ENCODE assay signal across 29 mouse cellular contexts in genomic region chr17:7851979-7852378, GRCm38 (mm10). TPM values are rescaled to one million over a fixed set of nuclear protein-coding genes. Genes with fewer than 3 reads are reported as not detected.
DNase-seq lines count a peak whose midpoint lies in the region; ATAC-seq lines count a peak whose summit lies in the region.
"Had no signal": no experiment of that assay in that cellular context is flagged by ENCODE, and none has a peak within 500 bp of the region (broad histone marks: within the 10 kb centered on the region; RNA-seq: fewer than 3 reads in every experiment).

No protein-coding gene starts in this region.

- no peaks in the 10 kb centered on the region for H3K27me3 ChIP-seq in embryonic facial prominence, embryonic 14.5 days (replicated peaks; ENCODE audit: control insufficient read depth, insufficient read depth, low read length)
- H3K27me3 ChIP-seq in embryonic facial prominence, embryonic 10.5 days (replicated peaks; ENCODE audit: low read depth, poor library complexity, severe bottlenecking): no peaks in the 10 kb centered on the region
- H3K27me3 ChIP-seq in lung, embryonic 15.5 days: no peaks in the 10 kb centered on the region
- H3K27me3 ChIP-seq in forebrain, embryonic 15.5 days: no peaks in the 10 kb centered on the region
- H3K27me3 ChIP-seq: embryonic facial prominence, embryonic 15.5 days; forebrain, embryonic 12.5 days; heart, embryonic 13.5 days; limb, embryonic 13.5 days; liver, embryonic 12.5 days; midbrain, embryonic 15.5 days; neural tube, embryonic 15.5 days had no signal

- no peak overlapping the region for H3K9ac ChIP-seq in embryonic facial prominence, embryonic 14.5 days (ENCODE audit: low read depth, low read length)
- no peak overlapping the region for H3K9ac ChIP-seq in lung, embryonic 15.5 days
- H3K9ac ChIP-seq in forebrain, embryonic 15.5 days (replicated peaks): no peak overlapping the region
- H3K9ac ChIP-seq: embryonic facial prominence, embryonic 15.5 days; forebrain, embryonic 12.5 days; heart, embryonic 13.5 days; hindbrain, embryonic 14.5 days; limb, embryonic 13.5 days; liver, embryonic 12.5 days; liver, postnatal 0 days; midbrain, embryonic 15.5 days; neural tube, embryonic 15.5 days had no signal

- peak; percentile 45 for ATAC-seq in embryonic facial prominence, embryonic 14.5 days (ENCODE audit: low read depth)
- ATAC-seq in lung, embryonic 15.5 days (ENCODE audit: borderline replicate concordance, extremely low read depth, low FRiP score, low TSS enrichment): peak; percentile 77; the same call in 1 of the 2 replicates
- no peak for ATAC-seq in forebrain, embryonic 15.5 days (replicated peaks)
- ATAC-seq: liver, embryonic 12.5 days; liver, postnatal 0 days; midbrain, embryonic 15.5 days had no signal

- H3K4me1 ChIP-seq in embryonic facial prominence, embryonic 14.5 days (ENCODE audit: control insufficient read depth, insufficient read depth, low read length): peaks cover 15% of the 10 kb centered on the region
- H3K4me1 ChIP-seq in embryonic facial prominence, embryonic 10.5 days: peaks cover 9% of the 10 kb centered on the region
- peaks cover 8% of the 10 kb centered on the region; the same call in 1 of the 2 replicates for H3K4me1 ChIP-seq in lung, embryonic 15.5 days
- no peaks in the 10 kb centered on the region for H3K4me1 ChIP-seq in forebrain, embryonic 15.5 days
- H3K4me1 ChIP-seq: heart, embryonic 13.5 days; liver, embryonic 12.5 days; neural tube, embryonic 15.5 days had no signal

- no peaks in the 10 kb centered on the region for H3K36me3 ChIP-seq in embryonic facial prominence, embryonic 14.5 days (ENCODE audit: control insufficient read depth, insufficient read depth, low read length)
- no peaks in the 10 kb centered on the region for H3K36me3 ChIP-seq in embryonic facial prominence, embryonic 10.5 days (replicated peaks)
- no peaks in the 10 kb centered on the region for H3K36me3 ChIP-seq in lung, embryonic 15.5 days
- no peaks in the 10 kb centered on the region for H3K36me3 ChIP-seq in forebrain, embryonic 15.5 days
- H3K36me3 ChIP-seq: embryonic facial prominence, embryonic 15.5 days; forebrain, embryonic 12.5 days; G1E; heart, embryonic 13.5 days; limb, embryonic 13.5 days; liver, embryonic 12.5 days; midbrain, embryonic 10.5 days; midbrain, embryonic 15.5 days; neural tube, embryonic 15.5 days had no signal

- H3K4me2 ChIP-seq in embryonic facial prominence, embryonic 14.5 days (ENCODE audit: low read depth, low read length): no peak overlapping the region
- no peak overlapping the region for H3K4me2 ChIP-seq in lung, embryonic 15.5 days
- H3K4me2 ChIP-seq in forebrain, embryonic 15.5 days (replicated peaks): no peak overlapping the region
- H3K4me2 ChIP-seq: embryonic facial prominence, embryonic 15.5 days; forebrain, embryonic 12.5 days; heart, embryonic 13.5 days; hindbrain, embryonic 14.5 days; limb, embryonic 13.5 days; liver, embryonic 12.5 days; midbrain, embryonic 15.5 days; neural tube, embryonic 15.5 days had no signal

- no peak overlapping the region for H3K27ac ChIP-seq in embryonic facial prominence, embryonic 14.5 days (replicated peaks; ENCODE audit: low read depth, low read length)
- H3K27ac ChIP-seq in embryonic facial prominence, embryonic 10.5 days (replicated peaks): no peak overlapping the region
- peak overlapping the region; percentile 72 for H3K27ac ChIP-seq in lung, embryonic 15.5 days
- H3K27ac ChIP-seq in forebrain, embryonic 15.5 days (replicated peaks): no peak overlapping the region
- H3K27ac ChIP-seq: embryonic facial prominence, embryonic 15.5 days; forebrain, embryonic 12.5 days; heart, embryonic 13.5 days; hindbrain, embryonic 14.5 days; limb, embryonic 13.5 days; liver, embryonic 12.5 days; midbrain, embryonic 10.5 days; midbrain, embryonic 15.5 days; neural tube, embryonic 15.5 days had no signal

- no peak overlapping the region for H3K4me3 ChIP-seq in embryonic facial prominence, embryonic 14.5 days (ENCODE audit: low read depth, low read length)
- H3K4me3 ChIP-seq in embryonic facial prominence, embryonic 10.5 days: no peak overlapping the region
- no peak overlapping the region for H3K4me3 ChIP-seq in lung, embryonic 15.5 days
- no peak overlapping the region for H3K4me3 ChIP-seq in forebrain, embryonic 15.5 days
- H3K4me3 ChIP-seq: embryonic facial prominence, embryonic 15.5 days; forebrain, embryonic 12.5 days; heart, embryonic 13.5 days; limb, embryonic 13.5 days; liver, embryonic 12.5 days; midbrain, embryonic 10.5 days; midbrain, embryonic 15.5 days; neural tube, embryonic 15.5 days had no signal

- WGBS in embryonic facial prominence, embryonic 14.5 days: 24% methylated on average over 4 of the region's 4 CpGs
- 63% methylated on average over 4 of the region's 4 CpGs for WGBS in embryonic facial prominence, embryonic 10.5 days
- WGBS in lung, embryonic 15.5 days: 13% methylated on average over 4 of the region's 4 CpGs
- WGBS in forebrain, embryonic 15.5 days: 22% methylated on average over 4 of the region's 4 CpGs

- H3K9me3 ChIP-seq in embryonic facial prominence, embryonic 14.5 days (ENCODE audit: control insufficient read depth, low read length): no peaks in the 10 kb centered on the region
- 0 out of 2 replicates have a peak, but pooled peaks cover 4% of the 10 kb centered on the region for H3K9me3 ChIP-seq in embryonic facial prominence, embryonic 10.5 days
- H3K9me3 ChIP-seq in lung, embryonic 15.5 days: no peaks in the 10 kb centered on the region
- H3K9me3 ChIP-seq in forebrain, embryonic 15.5 days: no peaks in the 10 kb centered on the region
- H3K9me3 ChIP-seq: embryonic facial prominence, embryonic 15.5 days; forebrain, embryonic 12.5 days; heart, embryonic 13.5 days; limb, embryonic 13.5 days; liver, embryonic 12.5 days; midbrain, embryonic 10.5 days; midbrain, embryonic 15.5 days; neural tube, embryonic 15.5 days had no signal

- DNase-seq in embryonic facial prominence, embryonic 14.5 days (ENCODE audit: low spot score): peak; percentile 78
- no peak for DNase-seq in embryonic facial prominence, embryonic 10.5 days (ENCODE audit: low spot score)
- no peak for DNase-seq in lung, postnatal 10 days
- DNase-seq in lung, postnatal 36 days: peak; percentile 24
- DNase-seq in frontal cortex, adult 2 months (ENCODE audit: extremely low spot score in 1 of 2, low spot score in 1 of 2): no peak
- no peak for DNase-seq in layer of hippocampus, adult 18-20 months (ENCODE audit: low spot score in 2 of 2)
- DNase-seq: adrenal gland, adult 8-10 months; cerebellum, adult 9-10 months; heart, postnatal 10 days; kidney, adult 8-10 months; kidney, postnatal 14 days; liver, postnatal 0 days; retina, postnatal 1 day; right cerebral cortex, postnatal 14 days; thymus, adult 2 months; thymus, postnatal 36 days had no signal

RNA-seq across cellular contexts. Expression of gene Fndc1, which starts 24.9 kb away (rescaled TPM):
- 63.9 and 64.1 TPM in 2 replicates for polyA plus RNA-seq in embryonic facial prominence, embryonic 14.5 days (2014; fragmentation: Nextera tagmentation; extraction: Ambion mirVana)
- 0.60 and 1.3 TPM in 2 replicates for polyA plus RNA-seq in embryonic facial prominence, embryonic 10.5 days (2016; fragmentation: Nextera tagmentation; extraction: Ambion mirVana)
- polyA plus RNA-seq in lung, embryonic 15.5 days (2015; fragmentation: Nextera tagmentation; extraction: Ambion mirVana): 44.1 and 48.6 TPM in 2 replicates
- polyA plus RNA-seq in frontal cortex, adult 2 months (2012; rRNA removed): 7.5 and 7.6 TPM in 2 replicates
- 2.0 and 2.5 TPM in 2 replicates for polyA plus RNA-seq in forebrain, embryonic 15.5 days (2015; fragmentation: Nextera tagmentation; extraction: Ambion mirVana)
- total RNA-seq in layer of hippocampus, adult 18-20 months (2021): 1 to 10 TPM; 8.7 to 9.4 TPM
- total RNA-seq: hematopoietic stem cell, adult 5-6 weeks had no signal
- polyA plus RNA-seq: G1E had no signal

Comparison
In these comparisons a context has a peak if more than half of its experiments do, and no peak if none do; other contexts are left out.
1. DNase-seq: peak in embryonic facial prominence, embryonic 14.5 days (single experiment) and lung, postnatal 36 days (single experiment); none in embryonic facial prominence, embryonic 10.5 days (single experiment), lung, postnatal 10 days (single experiment), frontal cortex, adult 2 months (0 of 2) and layer of hippocampus, adult 18-20 months (0 of 2).